Mouse (Mus musculus): ENCODE data around the gene Olfr1368. TPM values are rescaled to one million over a fixed set of nuclear protein-coding genes. Genes with fewer than 3 reads are reported as not detected.

The Olfr1368 gene
- not detected for polyA plus RNA-seq (2017; shearing (Covaris generic))

GRCm38 (mm10) chr13:21145767-21146166, at the start of gene Olfr1368:
Gene Olfr1368 (minus strand): TSS chr13:21145867.
- ATAC-seq = no peak

- no peak for ATAC-seq
These were observed 39.9 kb upstream of the Olfr1368 start for GRCm38 (mm10) chr13:21185521-21185920.

DNA sequence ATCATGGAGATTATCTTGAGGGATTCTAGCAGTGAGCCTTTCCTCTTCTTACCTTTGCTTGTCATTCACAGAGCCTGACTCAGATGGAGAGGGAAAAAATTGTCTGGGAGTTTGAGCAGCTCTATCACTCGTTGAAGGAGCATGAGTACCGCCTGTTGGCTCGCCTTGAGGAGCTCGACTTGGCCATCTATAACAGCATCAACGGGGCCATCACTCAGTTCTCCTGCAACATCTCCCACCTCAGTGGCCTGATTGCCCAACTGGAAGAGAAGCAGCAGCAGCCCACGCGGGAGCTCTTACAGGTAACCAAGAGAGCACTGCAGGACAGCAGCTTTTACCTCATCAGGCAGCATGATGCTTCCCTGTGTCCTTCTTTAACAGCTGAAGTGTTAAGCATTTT, 38.0 kb upstream of the Olfr1368 start:
- no peak for ATAC-seq

DNA sequence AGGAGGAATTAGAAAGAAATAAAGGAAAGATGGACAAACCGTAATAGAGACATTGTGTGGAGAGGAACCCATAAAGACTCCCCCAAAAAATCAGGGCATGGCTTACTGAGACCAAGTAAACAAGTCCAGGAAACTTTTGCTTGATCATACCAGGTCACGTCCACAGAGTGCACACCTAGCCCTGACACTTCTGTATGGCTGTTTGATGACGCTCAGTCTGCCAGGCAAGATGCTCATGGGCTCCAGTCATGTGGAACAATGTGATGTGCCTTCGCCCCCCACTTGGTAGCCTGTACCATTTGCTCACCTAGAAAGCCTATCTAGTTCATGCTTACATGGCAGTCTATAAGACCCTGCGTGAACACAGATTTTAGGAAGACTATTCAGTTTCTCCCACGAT, 37.4 kb upstream of the Olfr1368 start:
- no peak for ATAC-seq

DNA sequence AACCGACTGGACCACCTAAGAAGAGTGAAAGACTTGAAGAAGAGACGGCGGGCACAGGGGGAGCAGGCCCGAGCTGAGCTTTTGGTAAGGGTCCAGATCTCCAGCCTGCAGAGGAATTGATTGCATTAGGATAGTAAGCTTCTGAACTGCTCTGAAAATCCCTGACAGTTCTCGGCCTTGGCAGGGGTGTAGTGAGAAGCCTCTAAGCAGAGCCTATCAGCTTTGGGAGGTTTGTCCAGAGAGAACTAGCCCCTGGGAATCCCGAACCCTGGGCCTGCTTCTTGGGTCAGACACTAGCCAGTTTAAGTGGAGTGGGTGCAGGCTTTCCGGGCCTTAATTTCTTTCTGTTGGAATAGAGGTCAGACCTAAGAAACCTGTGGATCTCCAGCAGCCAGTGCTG, 36.3 kb upstream of the Olfr1368 start:
- ATAC-seq = no peak

GRCm38 (mm10) chr13:21180551-21181530, 35.2 kb upstream of the Olfr1368 start:
- peak; percentile 48 for ATAC-seq

GRCm38 (mm10) chr13:21179724-21180550, 34.3 kb upstream of the Olfr1368 start:
- ATAC-seq = peak; percentile 86

DNA sequence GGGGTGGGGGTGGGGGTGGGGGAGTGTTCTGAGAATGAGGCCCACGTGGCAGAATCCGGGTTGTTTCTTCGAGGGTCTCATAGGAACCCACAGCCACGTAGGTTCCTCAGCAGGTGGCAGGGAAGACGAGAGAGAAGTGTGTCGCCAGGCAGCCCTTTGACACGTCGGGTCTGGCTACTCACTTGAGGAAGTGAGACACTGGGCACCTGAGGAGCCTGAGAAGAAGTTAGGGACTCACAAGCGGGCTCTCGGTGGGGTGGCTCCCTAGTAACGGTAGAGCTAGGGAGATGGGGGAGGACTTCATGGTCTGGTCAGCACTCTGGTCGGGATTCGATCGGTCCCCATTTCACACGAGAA, 33.7 kb upstream of the Olfr1368 start, which contains the start of gene Trim27:
TSS of gene Trim27 (plus strand) at position 79 of the 357 bp plus-strand sequence.
- ATAC-seq = peak; percentile 35

- ATAC-seq = no peak
These were observed 32.7 kb upstream of the Olfr1368 start for GRCm38 (mm10) chr13:21178364-21178763.

- ATAC-seq = no peak
These were observed 32.0 kb upstream of the Olfr1368 start for GRCm38 (mm10) chr13:21177657-21178056.

DNA sequence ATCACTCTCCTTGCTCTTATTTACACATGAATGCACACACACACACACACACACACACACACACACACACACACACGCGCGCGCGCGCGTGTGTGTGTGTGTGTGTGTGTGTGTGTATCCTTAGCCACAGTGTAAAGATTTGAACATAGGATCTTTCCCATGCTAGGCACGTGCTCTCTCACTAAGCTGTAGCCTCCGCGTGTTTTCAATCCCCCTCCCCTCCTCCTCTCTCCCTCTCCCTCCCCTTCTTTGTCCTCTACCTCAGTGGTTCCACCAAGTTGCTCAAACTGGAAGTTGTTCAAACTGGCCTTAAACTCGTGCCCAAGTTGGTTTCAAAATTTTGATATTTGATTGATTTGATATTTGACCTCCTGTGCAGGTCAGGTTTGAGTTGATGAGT, 31.1 kb upstream of the Olfr1368 start:
- ATAC-seq = no peak

- ATAC-seq = no peak
These were observed 27.4 kb upstream of the Olfr1368 start for GRCm38 (mm10) chr13:21173072-21173471.

- ATAC-seq = no peak
These were observed 26.8 kb upstream of the Olfr1368 start for GRCm38 (mm10) chr13:21172241-21173027.

DNA sequence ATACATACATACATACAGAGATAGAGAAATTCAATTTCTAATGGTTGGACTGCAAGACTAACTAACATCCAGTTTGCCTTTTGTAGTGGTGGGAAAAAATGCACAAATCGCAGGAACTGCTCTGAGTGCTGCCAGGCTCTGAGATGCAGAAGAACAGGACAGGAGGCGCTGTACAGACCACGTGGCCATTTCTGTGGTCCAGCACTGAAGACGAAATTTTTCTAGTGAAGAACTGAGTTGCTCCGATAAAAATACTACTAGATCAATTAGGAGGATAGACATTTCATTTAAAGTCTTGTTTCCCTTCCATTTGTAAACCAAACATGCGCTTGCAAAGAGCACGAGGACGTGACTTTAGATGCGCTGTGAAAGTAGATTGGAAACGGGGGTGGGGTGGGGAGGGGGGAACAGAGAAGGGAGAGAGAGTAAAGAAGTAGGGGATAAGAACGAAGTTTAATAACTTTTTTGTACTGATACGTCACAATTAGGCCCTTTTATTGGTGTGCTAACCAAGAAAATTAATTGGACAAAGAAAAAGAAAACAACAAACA, 26.0 kb upstream of the Olfr1368 start:
- no peak for ATAC-seq

GRCm38 (mm10) chr13:21171156-21171530, 25.5 kb upstream of the Olfr1368 start:
- ATAC-seq = no peak

DNA sequence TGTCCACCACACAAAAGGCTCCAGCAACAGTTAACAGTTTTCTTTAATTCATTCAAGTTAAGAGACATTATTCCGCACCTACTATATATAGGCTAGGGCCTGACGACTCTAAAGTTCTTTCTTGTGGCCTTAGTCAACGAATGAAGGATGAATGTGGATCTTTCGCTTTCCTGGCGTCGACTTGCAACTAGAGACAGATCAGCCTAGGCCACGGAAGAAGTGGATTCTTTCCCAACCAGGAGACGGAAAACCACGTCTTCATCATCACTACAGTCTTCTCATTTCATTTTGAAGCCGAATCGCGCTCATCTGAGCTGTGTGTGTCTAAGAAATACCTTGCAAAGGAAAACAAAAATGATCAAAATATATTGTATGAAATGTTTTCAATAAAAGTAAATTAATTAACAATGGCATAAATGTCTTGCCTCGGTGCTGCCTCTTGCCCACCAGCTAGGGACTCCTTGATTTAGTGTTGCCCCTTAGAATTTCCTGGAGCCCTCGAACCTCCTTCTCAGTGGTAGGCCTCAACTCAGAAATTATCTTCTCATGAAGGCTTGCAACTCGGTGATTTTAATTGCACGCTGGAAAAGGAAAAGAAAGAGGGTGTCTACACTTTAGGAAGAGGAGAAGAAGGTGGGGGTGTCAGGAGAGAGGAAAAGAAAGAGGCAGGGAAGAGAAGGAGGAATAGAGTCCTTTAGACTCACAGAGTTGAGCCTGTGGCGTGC, 24.9 kb upstream of the Olfr1368 start:
- no peak for ATAC-seq

DNA sequence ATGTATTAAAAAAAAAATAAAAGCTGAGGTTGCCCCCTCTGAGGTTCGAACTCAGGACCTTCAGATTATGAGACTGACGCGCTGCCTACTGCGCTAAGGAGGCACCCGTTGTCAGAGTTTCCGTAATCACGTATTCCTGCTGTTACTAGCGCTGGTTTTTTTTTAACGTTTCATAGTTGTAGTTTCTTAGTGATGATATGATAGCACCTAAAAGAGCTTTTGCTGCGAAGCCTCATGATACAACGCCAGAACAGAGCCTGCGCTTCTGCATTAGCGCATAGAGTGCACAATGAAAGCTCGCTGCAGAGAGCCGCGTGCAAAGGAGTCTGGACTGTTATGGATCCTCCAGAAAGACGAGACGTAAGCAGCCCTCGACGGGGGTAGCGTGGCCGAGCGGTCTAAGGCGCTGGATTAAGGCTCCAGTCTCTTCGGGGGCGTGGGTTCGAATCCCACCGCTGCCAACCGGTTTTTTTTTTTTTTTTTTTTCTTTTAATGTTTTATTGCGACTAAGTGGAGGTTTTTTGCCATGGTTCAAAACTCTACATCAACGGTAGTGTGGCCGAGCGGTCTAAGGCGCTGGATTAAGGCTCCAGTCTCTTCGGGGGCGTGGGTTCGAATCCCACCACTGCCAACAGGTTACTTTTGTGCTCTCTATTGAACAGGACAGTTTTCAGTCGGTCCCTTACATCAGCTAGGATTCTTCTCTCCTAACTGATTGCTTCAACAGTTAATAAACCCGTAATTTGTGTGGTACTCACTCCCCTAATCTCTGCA, 24.2 kb upstream of the Olfr1368 start:
- peak; percentile 63 for ATAC-seq

- no peak for ATAC-seq
These were observed 23.5 kb upstream of the Olfr1368 start for GRCm38 (mm10) chr13:21169121-21169656.

DNA sequence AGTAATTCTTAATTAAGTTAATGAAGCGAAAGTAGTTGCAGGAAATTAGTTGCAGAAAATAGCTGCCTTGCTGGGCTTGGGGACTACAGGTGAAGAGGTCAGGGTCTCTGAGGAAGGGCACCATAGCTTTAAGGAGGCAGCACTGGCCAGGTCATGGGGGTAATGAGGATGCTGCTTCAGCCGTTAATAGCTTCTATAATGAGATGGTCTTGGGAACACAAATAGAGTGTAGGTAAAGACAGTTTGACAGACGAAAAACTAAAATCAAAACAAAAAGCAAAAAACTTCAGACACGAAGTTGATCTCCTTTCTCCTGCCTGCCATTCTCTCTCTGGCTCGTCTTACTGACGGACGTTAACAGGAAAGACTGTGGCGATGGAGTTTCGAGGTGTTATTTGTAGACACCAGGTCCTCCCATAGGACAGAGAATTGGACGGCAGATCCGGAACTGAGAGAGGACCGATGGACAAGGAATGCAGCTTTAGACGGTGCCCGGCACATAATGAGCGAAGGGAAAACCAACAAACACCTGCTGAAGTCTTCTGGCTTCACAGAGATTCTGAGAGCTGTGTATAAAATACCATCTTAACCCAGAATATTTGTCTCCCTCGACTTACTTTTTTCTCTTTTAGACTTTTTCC, 22.8 kb upstream of the Olfr1368 start:
- no peak for ATAC-seq

DNA sequence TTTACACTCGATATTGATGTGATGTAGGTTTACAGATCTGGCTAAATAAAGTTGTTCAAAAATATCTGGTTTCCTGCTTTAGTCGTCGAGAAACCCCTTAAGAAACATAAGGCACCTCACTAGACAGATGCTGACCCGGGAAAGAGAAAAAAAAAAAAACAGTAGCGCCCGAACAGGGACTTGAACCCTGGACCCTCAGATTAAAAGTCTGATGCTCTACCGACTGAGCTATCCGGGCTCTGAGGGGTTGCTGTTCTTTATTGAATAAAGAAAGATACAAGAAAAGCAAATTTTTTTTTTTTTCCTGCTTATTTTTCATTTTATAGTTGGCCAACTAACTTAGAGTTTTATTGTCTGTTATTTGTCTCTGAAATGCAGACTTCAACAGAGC, 22.2 kb upstream of the Olfr1368 start:
- peak; percentile 22 for ATAC-seq
